12 mouse cellular contexts compared by ENCODE assay signal in the genomic region with DNA sequence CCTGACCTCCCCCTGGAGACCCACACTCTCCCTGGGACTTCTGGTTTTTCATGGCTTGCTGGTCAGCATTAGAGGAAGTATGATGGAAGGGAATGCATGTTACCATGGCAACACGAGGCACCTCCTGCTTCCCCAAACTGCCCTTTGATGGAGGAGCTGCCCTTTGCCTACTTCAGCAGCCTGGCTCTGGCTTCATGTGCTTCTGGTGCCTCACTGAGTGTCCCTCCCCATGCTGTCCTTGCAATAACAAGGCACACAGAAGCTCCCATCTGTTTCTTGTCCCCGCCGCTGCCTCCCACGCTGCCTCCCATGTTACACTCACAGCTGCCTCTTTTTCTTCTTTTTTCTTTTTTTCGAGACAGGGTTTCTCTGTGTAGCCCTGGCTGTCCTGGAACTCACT. TPM values are rescaled to one million over a fixed set of nuclear protein-coding genes. Genes with fewer than 3 reads are reported as not detected.
DNase-seq lines count a peak whose midpoint lies in the region; ATAC-seq and TF ChIP-seq lines count a peak whose summit lies in the region.
"Had no signal": no experiment of that assay in that cellular context is flagged by ENCODE, and none has a peak within 500 bp of the region (broad histone marks: within the 10 kb centered on the region; RNA-seq: fewer than 3 reads in every experiment).

No protein-coding gene starts in this region.

- H3K9ac ChIP-seq in intestine, embryonic 16.5 days (ENCODE audit: low read depth, low read length) = no peak overlapping the region
- H3K9ac ChIP-seq: heart, embryonic 15.5 days had no signal

- DNase-seq in kidney, postnatal 10 days = peak; percentile 76
- no peak for DNase-seq in kidney, adult 2 months
- peak; percentile 50 for DNase-seq in embryo, embryonic 10.5 days (ENCODE audit: low spot score)
- DNase-seq in lung, postnatal 4 days = peak; percentile 27 to 77
- no peak for DNase-seq in ovary, postnatal 10 days (ENCODE audit: low spot score)
- DNase-seq: thymus, adult 18-20 months had no signal

- 42% methylated on average over 5 of the region's 5 CpGs for WGBS in kidney, adult 2 months
- WGBS in intestine, embryonic 16.5 days = 35% methylated on average over 5 of the region's 5 CpGs

- no peaks in the 10 kb centered on the region for H3K36me3 ChIP-seq in kidney, adult 2 months (ENCODE audit: control insufficient read depth, insufficient read depth, low read length)
- no peaks in the 10 kb centered on the region for H3K36me3 ChIP-seq in intestine, embryonic 16.5 days (ENCODE audit: control insufficient read depth, insufficient read depth, low read length)
- H3K36me3 ChIP-seq: heart, embryonic 15.5 days had no signal

- H3K4me1 ChIP-seq in kidney, adult 2 months (ENCODE audit: control insufficient read depth, insufficient read depth, low read length) = no peaks in the 10 kb centered on the region
- no peaks in the 10 kb centered on the region for H3K4me1 ChIP-seq in intestine, embryonic 16.5 days (ENCODE audit: control insufficient read depth, insufficient read depth, low read length)

- no peak overlapping the region for H3K4me3 ChIP-seq in kidney, adult 2 months (ENCODE audit: insufficient read depth, low read depth, low read length)
- no peak overlapping the region for H3K4me3 ChIP-seq in intestine, embryonic 16.5 days (ENCODE audit: low read length)
- H3K4me3 ChIP-seq: heart, embryonic 15.5 days had no signal

- H3K27me3 ChIP-seq in kidney, adult 2 months (replicated peaks; ENCODE audit: control insufficient read depth, insufficient read depth, low read length) = no peaks in the 10 kb centered on the region
- no peaks in the 10 kb centered on the region for H3K27me3 ChIP-seq in intestine, embryonic 16.5 days (replicated peaks; ENCODE audit: control insufficient read depth, insufficient read depth, low read length)
- H3K27me3 ChIP-seq: heart, embryonic 15.5 days had no signal

- peak; percentile 56 for ATAC-seq in granulocyte monocyte progenitor cell, adult 5-6 weeks (replicated peaks; ENCODE audit: poor library complexity, severe bottlenecking)
- ATAC-seq in intestine, embryonic 16.5 days = no peak
- no peak for ATAC-seq in megakaryocyte-erythroid progenitor cell, adult 5-6 weeks (replicated peaks; ENCODE audit: low FRiP score, low TSS enrichment, poor library complexity, severe bottlenecking)

- no peaks in the 10 kb centered on the region for H3K9me3 ChIP-seq in intestine, embryonic 16.5 days (ENCODE audit: control insufficient read depth, low read length)
- H3K9me3 ChIP-seq: heart, embryonic 15.5 days had no signal

- TF ChIP-seq CTCF in kidney, adult 2 months (conservative IDR thresholded peaks at IDR 0.05; ENCODE audit: insufficient read depth, insufficient read length, low read depth, low read length) = no peak

- no peak overlapping the region for H3K4me2 ChIP-seq in intestine, embryonic 16.5 days (ENCODE audit: low read depth, low read length)
- H3K4me2 ChIP-seq: heart, embryonic 15.5 days had no signal

- H3K27ac ChIP-seq in kidney, adult 2 months (ENCODE audit: insufficient read depth, low read depth, low read length) = no peak overlapping the region
- no peak overlapping the region for H3K27ac ChIP-seq in intestine, embryonic 16.5 days (ENCODE audit: low read length)
- H3K27ac ChIP-seq: heart, embryonic 15.5 days had no signal

- no peak for TF ChIP-seq POLR2A in kidney, adult 2 months (IDR thresholded peaks at IDR 0.05; ENCODE audit: low read depth, low read length)

RNA-seq across cellular contexts. Expression of a gene that starts 20.3 kb away (rescaled TPM):
- 0.04 and 0.06 TPM in 2 replicates for polyA plus RNA-seq in kidney, adult 2 months (2012; rRNA removed)
- total RNA-seq in granulocyte monocyte progenitor cell, adult 5-6 weeks (2014; fragmentation: Nextera tagmentation) = not detected in 2 replicates
- total RNA-seq in granulocyte monocyte progenitor cell, adult 5-6 weeks (2017) = not detected in 2 replicates
- polyA plus RNA-seq in intestine, embryonic 16.5 days (2015; fragmentation: Nextera tagmentation; extraction: Ambion mirVana) = 0.27 and 0.45 TPM in 2 replicates
- total RNA-seq in megakaryocyte-erythroid progenitor cell, adult 5-6 weeks (2014; fragmentation: Nextera tagmentation) = not detected in 2 replicates
- total RNA-seq in megakaryocyte-erythroid progenitor cell, adult 5-6 weeks (2017) = 0.14 TPM in 1 of 2 replicates, not detected in the other
- total RNA-seq: liver, adult 2 months; neutrophil, adult 5-6 weeks had no signal
- polyA plus RNA-seq: liver, adult 2 months had no signal

RNA-seq across cellular contexts. Expression of a gene that starts 59.4 kb away (rescaled TPM):
- not detected in 2 replicates for polyA plus RNA-seq in kidney, adult 2 months (2012; rRNA removed)
- not detected in 2 replicates for total RNA-seq in granulocyte monocyte progenitor cell, adult 5-6 weeks (2014; fragmentation: Nextera tagmentation)
- not detected in 2 replicates for total RNA-seq in granulocyte monocyte progenitor cell, adult 5-6 weeks (2017)
- polyA plus RNA-seq in intestine, embryonic 16.5 days (2015; fragmentation: Nextera tagmentation; extraction: Ambion mirVana) = not detected in 2 replicates
- total RNA-seq in megakaryocyte-erythroid progenitor cell, adult 5-6 weeks (2014; fragmentation: Nextera tagmentation) = not detected in 2 replicates
- total RNA-seq in megakaryocyte-erythroid progenitor cell, adult 5-6 weeks (2017) = not detected in 2 replicates
- total RNA-seq: liver, adult 2 months; neutrophil, adult 5-6 weeks had no signal
- polyA plus RNA-seq: liver, adult 2 months had no signal

Comparison
In these comparisons a context has a peak if more than half of its experiments do, and no peak if none do; other contexts are left out.
1. DNase-seq: peak in kidney, postnatal 10 days (single experiment), embryo, embryonic 10.5 days (single experiment) and lung, postnatal 4 days (2 of 2); none in kidney, adult 2 months (single experiment) and ovary, postnatal 10 days (single experiment).